Mouse (Mus musculus) spleen, postnatal 14 days (tissue): ENCODE measurements around the gene Fmo4.
"Not testable (repeated sequence)": the region's sequence is repeated elsewhere in the genome, so short reads cannot be mapped to it uniquely, and the experiment has no call there.

Experiments
- DNase-seq, 2 experiments: peaks; one replicate each; pipeline ENCODE4 v3.0.0; 2021 to 2022; ENCODE audit warnings: low spot score in 2 of 2

The Fmo4 gene

DNA sequence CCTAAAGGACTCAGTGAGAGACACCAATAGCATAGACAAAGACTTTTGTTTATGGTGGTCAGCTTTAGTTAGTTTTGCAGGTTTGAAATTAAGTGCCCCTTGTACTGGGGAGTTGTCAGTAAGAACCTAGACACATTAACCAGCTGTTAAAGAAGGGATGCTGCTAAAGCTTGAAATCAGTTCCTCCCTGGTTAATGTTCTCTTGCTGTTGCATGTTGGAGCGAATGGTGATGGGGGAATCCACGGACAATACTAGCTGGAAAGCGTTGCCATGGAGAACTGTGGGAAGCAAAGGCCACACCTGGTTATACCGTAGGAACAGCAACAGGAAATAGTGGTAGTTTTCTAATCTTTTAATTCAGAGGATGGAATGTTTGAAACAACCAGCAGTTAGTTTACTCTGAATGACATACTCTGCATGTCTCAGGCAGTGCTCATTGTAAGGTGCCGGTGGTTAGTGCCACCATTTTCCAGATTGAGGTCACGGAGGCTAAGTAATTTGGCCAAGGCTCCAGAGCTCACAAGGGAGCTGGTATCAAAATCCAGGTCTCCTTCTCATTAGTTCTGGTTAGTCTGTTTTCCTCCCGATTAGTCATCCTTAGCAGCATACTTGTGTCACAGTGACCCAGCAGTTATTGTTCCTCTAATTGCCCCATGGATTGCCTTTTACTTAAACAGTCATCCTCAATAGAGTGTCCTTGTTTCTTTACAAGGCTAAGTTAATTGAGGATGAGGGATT, 21.3 kb downstream of the Fmo4 start:
- no peak for DNase-seq

DNA sequence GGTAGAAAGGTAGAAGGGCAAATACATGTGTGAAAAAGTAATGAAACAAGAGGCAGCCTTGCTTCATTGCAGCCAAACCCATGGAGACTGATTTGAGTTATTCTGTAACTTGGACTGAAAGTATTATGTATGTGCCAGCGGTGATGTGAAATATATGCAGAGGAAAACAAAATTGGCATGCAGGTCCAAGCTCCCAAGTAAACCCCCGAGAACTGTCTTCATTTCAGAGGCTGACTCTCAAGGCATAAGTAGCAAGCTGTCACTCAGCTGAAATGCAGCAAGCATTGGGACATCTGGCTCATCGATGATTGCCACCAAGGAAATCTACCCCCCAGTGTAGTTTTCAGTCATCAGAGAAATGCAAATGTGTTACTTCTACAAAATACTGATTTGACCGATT, 28.6 kb downstream of the Fmo4 start:
- no peak for DNase-seq

- DNase-seq: no peak
These were observed 30.0 kb downstream of the Fmo4 start for GRCm38 (mm10) chr1:162783669-162784248.

DNA sequence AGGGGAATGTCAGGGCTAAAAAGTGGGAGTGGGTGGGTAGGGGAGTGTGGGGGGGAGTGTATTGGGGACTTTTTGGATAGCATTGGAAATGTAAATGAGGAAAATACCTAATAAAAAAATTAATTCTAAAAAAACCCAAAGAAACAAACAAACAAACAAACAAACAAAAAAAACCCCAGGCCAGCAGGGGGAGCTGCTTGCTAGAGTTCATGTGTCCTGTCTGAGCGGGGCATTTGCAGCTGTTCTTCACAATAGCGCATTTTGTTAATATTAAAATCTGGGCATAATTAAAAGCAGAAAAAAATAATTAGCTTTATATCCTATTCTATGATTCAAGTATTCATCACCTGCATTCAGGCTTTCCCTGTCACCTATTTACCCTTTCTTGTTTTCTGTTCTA, 32.7 kb downstream of the Fmo4 start:
- DNase-seq: not testable (repeated sequence)

GRCm38 (mm10) chr1:162777943-162778538, 35.7 kb downstream of the Fmo4 start:
- no peak for DNase-seq

DNA sequence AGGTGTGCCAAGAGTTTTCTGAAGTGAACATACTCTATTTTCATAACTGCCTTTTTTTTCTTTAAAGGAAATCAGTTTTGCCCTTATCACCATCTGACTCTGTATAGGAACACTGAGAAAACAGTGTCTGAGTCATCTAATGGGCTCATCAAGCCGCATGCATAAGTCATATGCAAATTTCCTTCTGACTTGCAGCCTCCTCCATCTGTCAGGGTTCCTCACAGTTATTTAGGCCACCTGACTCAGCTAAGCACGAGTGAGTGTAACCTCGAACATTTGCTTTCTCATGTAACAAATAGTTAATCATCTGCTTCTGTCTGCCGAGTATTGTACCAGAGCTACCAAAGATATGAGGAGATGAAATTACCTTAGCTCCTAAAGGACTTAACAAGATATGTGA, 40.1 kb downstream of the Fmo4 start:
- no peak for DNase-seq

DNA sequence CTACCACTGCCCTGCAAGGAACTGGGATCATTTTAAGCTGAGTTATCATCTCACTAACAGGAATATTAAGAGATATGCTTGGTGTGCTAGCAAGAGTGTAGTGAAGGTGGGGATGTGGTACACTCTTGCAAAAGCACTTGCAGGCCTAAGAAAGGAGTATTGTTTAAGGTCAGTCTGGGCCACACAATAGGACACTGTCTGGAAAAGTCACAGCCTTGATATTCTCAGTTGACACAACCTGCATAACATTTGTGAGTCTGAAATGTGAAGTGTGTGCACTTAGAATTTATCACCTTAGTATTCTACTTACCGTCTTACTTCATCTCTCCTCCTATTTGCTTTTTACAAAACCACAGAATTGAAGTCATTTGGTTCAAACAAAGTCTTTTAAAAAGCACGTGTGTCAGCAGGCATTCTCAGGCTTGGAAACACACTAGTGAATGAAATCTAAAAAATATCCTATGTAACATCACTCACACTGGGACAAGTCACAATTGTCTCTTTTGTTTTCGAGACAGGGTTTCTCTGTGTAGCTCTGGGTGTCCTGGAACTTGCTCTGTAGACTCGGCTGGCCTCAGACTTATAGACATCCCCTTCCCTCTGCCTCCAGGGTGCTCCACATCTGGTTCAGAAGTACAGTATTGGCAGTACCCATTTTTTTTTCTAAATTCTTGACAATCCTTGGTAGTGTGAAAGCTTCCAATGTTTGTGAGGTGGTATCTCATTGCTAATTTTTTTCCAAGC, 42.0 kb downstream of the Fmo4 start:
- no peak for DNase-seq

GRCm38 (mm10) chr1:162752009-162752408, 61.8 kb downstream of the Fmo4 start:
- DNase-seq: no peak

DNA sequence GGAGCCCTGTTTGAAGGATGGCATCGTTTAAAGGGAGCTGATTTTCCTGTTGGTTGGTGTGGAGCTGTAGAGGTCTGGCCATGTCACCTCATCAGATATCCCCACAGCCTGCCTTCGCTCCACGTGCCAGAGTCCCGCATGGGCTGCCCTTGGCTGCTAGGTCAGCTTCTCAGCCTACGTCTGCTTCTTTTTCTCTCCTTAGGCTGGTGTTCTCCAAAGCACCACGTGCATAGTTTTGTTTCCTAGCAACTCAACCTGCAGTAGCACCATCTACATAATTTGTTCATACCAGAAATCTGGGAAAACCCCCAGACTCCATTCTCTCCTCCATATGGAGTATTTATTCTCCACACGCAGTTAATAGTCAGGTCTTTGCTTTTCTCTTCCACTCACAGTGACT, 64.2 kb downstream of the Fmo4 start:
- no peak for DNase-seq

DNA sequence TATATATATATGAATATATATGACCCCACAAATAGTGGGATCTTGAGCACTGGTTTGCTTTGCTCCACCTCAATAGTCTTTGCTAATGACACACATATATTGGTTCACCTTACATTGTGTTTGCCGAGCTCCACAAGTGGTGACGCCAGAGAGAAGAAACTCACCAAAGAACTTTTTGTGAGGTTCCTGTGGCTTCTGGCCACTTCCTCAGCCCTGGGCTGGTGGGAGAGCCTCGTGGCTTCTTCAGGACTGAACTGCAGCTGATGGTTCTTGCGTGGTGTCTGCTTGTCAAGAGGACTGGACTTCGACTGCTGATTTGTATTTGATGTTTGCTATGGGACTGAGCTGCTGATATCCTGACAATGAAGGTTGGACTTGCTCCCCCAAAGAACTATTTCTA, 65.0 kb downstream of the Fmo4 start:
- no peak for DNase-seq
